Mouse (Mus musculus) olfactory bulb, adult 2 months (tissue): ENCODE results near the gene Itgb2l.

Experiments
- CTCF ChIP-seq: fragments of 200-500 bp; IDR thresholded peaks from 2 replicates; pipeline ENCODE4 v1.5.1; 2012; ENCODE audit warnings: low read depth, mild to moderate bottlenecking, low read length, moderate library complexity; ENCODE audit not compliant: insufficient read depth
- POLR2A ChIP-seq: fragments of 200-500 bp; IDR thresholded peaks from 2 replicates; pipeline ENCODE4 v1.6.1; 2012; ENCODE audit warnings: mild to moderate bottlenecking, low read depth, low read length, moderate library complexity; ENCODE audit not compliant: insufficient read depth

- TF ChIP-seq CTCF (peak; percentile 97), POLR2A (peak; percentile 60)
Observed at GRCm38 (mm10) chr16:96467445-96467844, 24.0 kb upstream of the Itgb2l start, which contains the start of gene Pcp4.
